Mouse (Mus musculus): Measurements from ENCODE around the gene Prpsap1.

DNA sequence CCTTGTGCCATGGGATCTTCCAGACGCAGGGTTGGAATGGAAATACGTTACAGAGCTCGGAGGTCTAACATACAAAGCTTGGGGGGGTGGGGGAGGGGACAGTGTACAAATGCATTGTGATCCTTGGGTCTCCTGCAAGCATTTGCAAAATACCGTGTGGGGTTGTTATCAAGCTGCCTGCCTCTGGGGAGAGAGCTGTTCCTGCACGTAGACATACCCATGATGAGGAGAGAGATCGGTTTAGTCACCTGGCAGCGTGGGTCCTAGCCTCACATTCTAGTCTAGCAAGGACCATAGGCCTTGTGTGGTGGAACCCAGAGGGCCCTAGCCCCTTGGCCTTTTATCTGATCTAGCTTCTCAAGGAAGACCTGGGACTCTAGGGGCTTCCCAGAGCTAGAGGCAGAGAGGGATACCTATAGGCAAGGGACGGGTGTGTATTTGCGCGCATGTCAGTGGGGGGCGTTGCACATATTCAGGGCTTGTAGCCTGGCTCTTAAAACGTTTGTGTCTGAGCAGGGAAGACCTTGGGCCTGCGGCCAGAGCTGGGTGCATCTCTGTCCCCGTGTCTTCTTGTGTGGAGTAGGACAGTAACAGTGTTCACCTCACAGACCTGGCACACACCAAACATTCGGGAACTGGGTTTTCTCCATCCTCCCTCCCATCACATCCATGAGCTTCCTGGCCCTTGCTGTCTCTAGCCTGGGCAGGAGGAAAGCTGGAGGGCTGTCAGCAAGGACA, 51.7 kb downstream of the Prpsap1 start:
- no peak for TF ChIP-seq TCF3 (IDR thresholded peaks at IDR 0.05; ENCODE audit: insufficient read length, low read depth)
- no peak for TF ChIP-seq POLR2A (IDR thresholded peaks at IDR 0.05; ENCODE audit: insufficient read length, low read depth)
- no peak for TF ChIP-seq MAX (IDR thresholded peaks at IDR 0.05; ENCODE audit: low read depth)
- TF ChIP-seq POLR2AphosphoS2 (IDR thresholded peaks at IDR 0.05; ENCODE audit: insufficient read length, low read depth) = no peak
- no peak for TF ChIP-seq USF1 (IDR thresholded peaks at IDR 0.05; ENCODE audit: low read depth)
- no peak for TF ChIP-seq MYOG (IDR thresholded peaks at IDR 0.05; ENCODE audit: control insufficient read depth in 1 of 3, insufficient read depth in 1 of 3, insufficient read length in 2 of 3, low read depth in 2 of 3)
- no peak for TF ChIP-seq E2F4 (IDR thresholded peaks at IDR 0.05; ENCODE audit: insufficient read depth)
- TF ChIP-seq TCF12 (IDR thresholded peaks at IDR 0.05; ENCODE audit: insufficient read depth, poor library complexity, severe bottlenecking) = no peak
